In the genomic region with DNA sequence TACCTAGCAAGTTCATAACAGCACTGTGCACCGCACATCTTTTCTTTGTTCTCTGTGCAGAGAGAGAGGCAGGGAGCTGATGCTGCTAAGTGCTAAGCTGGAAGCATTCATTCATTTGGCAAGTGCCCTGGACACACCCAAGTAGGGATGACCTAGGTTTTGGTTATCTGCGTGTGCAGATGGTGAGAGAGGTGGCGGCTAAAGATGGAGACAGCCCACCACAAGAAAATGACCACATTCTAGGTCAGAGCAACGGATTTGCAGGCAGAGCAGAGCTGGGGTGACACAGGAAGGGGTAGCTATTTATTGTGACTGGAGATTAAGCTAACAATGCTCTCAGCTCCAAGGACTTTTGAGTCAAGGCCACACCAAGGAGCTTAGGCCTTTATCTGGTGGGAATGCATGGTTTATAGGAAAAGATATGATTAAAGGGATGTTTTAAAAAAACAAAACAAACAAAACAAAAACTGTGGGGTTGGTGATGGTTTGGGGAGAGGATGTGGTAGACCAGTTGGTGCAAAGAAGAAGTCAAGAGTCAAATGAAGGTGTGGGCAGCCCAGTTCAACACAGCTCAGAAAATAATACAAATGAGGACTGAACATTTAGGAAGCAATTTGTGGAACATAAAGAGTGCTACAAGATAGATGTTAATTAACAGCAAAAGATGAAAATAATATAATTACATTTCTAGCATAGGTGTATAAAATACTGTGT, we compare ENCODE assay signal across 8 mouse cellular contexts. TPM values are rescaled to one million over a fixed set of nuclear protein-coding genes. Genes with fewer than 3 reads are reported as not detected.
A peak's percentile ranks its signal among the peaks of the same experiment; 100 is the strongest.
DNase-seq lines count a peak whose midpoint lies in the region; ATAC-seq lines count a peak whose summit lies in the region.
"Had no signal": no experiment of that assay in that cellular context is flagged by ENCODE, and none has a peak within 500 bp of the region (broad histone marks: within the 10 kb centered on the region; RNA-seq: fewer than 3 reads in every experiment).

No protein-coding gene starts in this region.

- DNase-seq in lung, postnatal 36 days, result no peak
- peak; percentile 38 for DNase-seq in T-cell, adult 2 months (ENCODE audit: low spot score)
- peak; percentile 68 to 78 for DNase-seq in spleen, postnatal 10 days (ENCODE audit: low spot score in 2 of 2)
- no peak for DNase-seq in hindbrain, embryonic 11.5 days (ENCODE audit: low spot score)
- DNase-seq in MN1 (ENCODE audit: low spot score), result no peak

- no peak overlapping the region for H3K9ac ChIP-seq in lung, embryonic 15.5 days
- H3K9ac ChIP-seq in hindbrain, embryonic 11.5 days (ENCODE audit: low read depth, low read length), result no peak overlapping the region

- WGBS in lung, embryonic 15.5 days, result 72% methylated on average over 4 of the region's 4 CpGs
- WGBS in hindbrain, embryonic 11.5 days, result 92% methylated on average over 4 of the region's 4 CpGs

- no peaks in the 10 kb centered on the region for H3K27me3 ChIP-seq in lung, embryonic 15.5 days
- no peaks in the 10 kb centered on the region for H3K27me3 ChIP-seq in hindbrain, embryonic 11.5 days (ENCODE audit: control insufficient read depth, insufficient read depth, low read length)

- ATAC-seq in lung, embryonic 15.5 days (ENCODE audit: borderline replicate concordance, extremely low read depth, low FRiP score, low TSS enrichment), result peak; percentile 68; the same call in 1 of the 2 replicates
- peak; percentile 44 for ATAC-seq in inflammation-experienced regulatory T-cells, adult 6 months
- no peak for ATAC-seq in hindbrain, embryonic 11.5 days (ENCODE audit: low FRiP score)

- H3K9me3 ChIP-seq in lung, embryonic 15.5 days, result no peaks in the 10 kb centered on the region
- no peaks in the 10 kb centered on the region for H3K9me3 ChIP-seq in hindbrain, embryonic 11.5 days (ENCODE audit: control insufficient read depth, low read length)

- H3K4me3 ChIP-seq in lung, embryonic 15.5 days, result no peak overlapping the region
- H3K4me3 ChIP-seq in hindbrain, embryonic 11.5 days (ENCODE audit: low read depth, low read length), result no peak overlapping the region
- H3K4me3 ChIP-seq: myocyte had no signal

- peaks cover 28% of the 10 kb centered on the region for H3K4me1 ChIP-seq in lung, embryonic 15.5 days
- H3K4me1 ChIP-seq in hindbrain, embryonic 11.5 days (replicated peaks; ENCODE audit: control insufficient read depth, insufficient read depth, low read length), result peaks cover 8% of the 10 kb centered on the region

- no peak overlapping the region for H3K27ac ChIP-seq in lung, embryonic 15.5 days
- H3K27ac ChIP-seq in hindbrain, embryonic 11.5 days (ENCODE audit: low read depth, low read length), result no peak overlapping the region; the same call in 1 of the 2 replicates

- peaks cover 4% of the 10 kb centered on the region; the same call in 1 of the 2 replicates for H3K36me3 ChIP-seq in lung, embryonic 15.5 days
- H3K36me3 ChIP-seq in hindbrain, embryonic 11.5 days (ENCODE audit: control insufficient read depth, insufficient read depth, low read length), result no peaks in the 10 kb centered on the region

- H3K4me2 ChIP-seq in lung, embryonic 15.5 days, result no peak overlapping the region
- H3K4me2 ChIP-seq in hindbrain, embryonic 11.5 days (replicated peaks; ENCODE audit: low read depth, low read length), result no peak overlapping the region

RNA-seq across cellular contexts. Expression of gene Nrip1, which starts 49.9 kb away (rescaled TPM):
- polyA plus RNA-seq in lung, embryonic 15.5 days (2015; fragmentation: Nextera tagmentation; extraction: Ambion mirVana), result 44.5 and 47.0 TPM in 2 replicates
- 10 to 100 TPM; 26.2 to 66.5 (median 54.1) TPM for polyA plus RNA-seq in inflammation-experienced regulatory T-cells, adult 6 months (2017; shearing (Covaris generic))
- 26.5 and 35.5 TPM in 2 replicates for polyA plus RNA-seq in hindbrain, embryonic 11.5 days (2014; fragmentation: Nextera tagmentation; extraction: Ambion mirVana)

Comparison
In these comparisons a context has a peak if more than half of its experiments do, and no peak if none do; other contexts are left out.
1. DNase-seq: peak in T-cell, adult 2 months (single experiment) and spleen, postnatal 10 days (2 of 2); none in lung, postnatal 36 days (single experiment), hindbrain, embryonic 11.5 days (single experiment) and MN1 (single experiment).